Mouse (Mus musculus) C2C12 (cell line): ENCODE data around the gene Slc22a18.

Experiments
- CTCF ChIP-seq: IDR thresholded peaks from one replicate; pipeline ENCODE4 v1.5.1; 2011; ENCODE audit not compliant: control insufficient read depth, insufficient read depth, insufficient read length
- MAX ChIP-seq: IDR thresholded peaks from one replicate; pipeline ENCODE4 v1.6.1; 2011; ENCODE audit warnings: mild to moderate bottlenecking, control low read depth
- MYOD1 ChIP-seq: IDR thresholded peaks from one replicate; pipeline ENCODE4 v1.6.1; 2011; ENCODE audit warnings: low read depth; ENCODE audit not compliant: control insufficient read depth, insufficient read length
- MYOG ChIP-seq: IDR thresholded peaks from one replicate; pipeline ENCODE4 v1.6.1; 2011; ENCODE audit not compliant: control insufficient read depth, insufficient read length; ENCODE audit errors: extremely low read depth

- TF ChIP-seq CTCF (no peak), MYOD1 (no peak), MAX (no peak), MYOG (no peak)
Measured at GRCm38 (mm10) chr7:143500912-143501311, 27.4 kb downstream of the Slc22a18 start.
